Mouse (Mus musculus) Patski (cell line): Measurements from ENCODE around the gene Bmt2. TPM values are rescaled to one million over a fixed set of nuclear protein-coding genes. Genes with fewer than 3 reads are reported as not detected.

Experiments
- ATAC-seq: fragments of 100-300 bp; one replicate; pipeline ENCODE4 v1.8.0; 2021
- CTCF ChIA-PET: fragments of 350-600 bp; sonication (Branson Sonifier 250); formaldehyde crosslinking; loops from one replicate; lab custom pipeline; 2022; ENCODE audit warnings: inconsistent platforms; lab: Charles Lee
- POLR2A ChIA-PET: fragments of 350-600 bp; sonication (Branson Sonifier 250); formaldehyde crosslinking; loops from one replicate; lab custom pipeline; 2022; ENCODE audit warnings: antibody characterized with exemption, inconsistent platforms; lab: Charles Lee
- DNase-seq: peaks from one replicate; pipeline ENCODE4 v3.0.0-alpha.2; 2011; ENCODE audit warnings: low read depth, low spot score
- H3K27me3 ChIP-seq: fragments of 371-371 bp; one replicate; pipeline ENCODE4 v1.5.1; 2021
- CTCF ChIP-seq: fragments of 100-300 bp; IDR thresholded peaks from one replicate; pipeline ENCODE4 v1.5.1; 2021
- in situ Hi-C: fragments of 300-500 bp; cut with MboI; formaldehyde crosslinking; loops from 3 replicates; pipeline ENCODE4 v1.11.1; 2018; ENCODE audit warnings: low pct_unique_long_range_greater_than_20kb, mixed read lengths
- polyA plus RNA-seq: library from polyadenylated mRNA; unstranded; gene quantifications from one replicate; pipeline ENCODE4 v1.2.3, GENCODE M21; 2021

Gene Bmt2
- polyA plus RNA-seq, 1 experiment from 2014 or later = 13.7 TPM

DNA sequence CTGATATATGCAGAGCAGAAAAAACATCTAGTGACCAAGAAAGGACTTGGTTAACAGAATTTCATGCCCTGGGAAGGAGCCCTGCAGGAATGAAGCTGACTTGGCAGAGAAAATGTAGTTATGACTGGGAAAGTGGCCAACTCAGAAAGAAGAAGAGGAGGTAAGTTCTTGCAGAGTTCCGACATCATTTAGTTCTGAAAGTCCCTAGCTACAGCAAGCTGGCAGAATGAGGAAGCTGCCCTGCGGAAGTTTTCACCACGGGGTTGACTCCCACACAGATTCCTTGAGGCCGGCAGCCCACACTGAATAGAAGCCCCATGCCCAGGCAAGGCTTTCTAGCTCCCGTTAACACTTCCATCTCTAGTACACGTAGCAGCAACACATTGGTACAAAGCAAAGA is 76.2 kb downstream of the Bmt2 start:
- POLR2A ChIA-PET = no interaction called here

GRCm38 (mm10) chr6:13598239-13598923 is 79.4 kb downstream of the Bmt2 start:
- CTCF ChIA-PET = interaction anchor here (1.0 kb wide), 1 partner anchor 8 kb away, joined by 4 read pairs; no protein-coding TSS in a partner anchor
- no peaks in the 10 kb centered on the region for H3K27me3 ChIP-seq
- POLR2A ChIA-PET = no interaction called here
- in situ Hi-C loops = loop anchor here (25.0 kb wide), 1 partner anchor 614 kb away; no protein-coding TSS in a partner anchor
- TF ChIP-seq CTCF = no peak
- ATAC-seq (no peak), DNase-seq (no peak)

More for the DNA sequence above, 76.2 kb downstream of the Bmt2 start:
- no peaks in the 10 kb centered on the region for H3K27me3 ChIP-seq
- TF ChIP-seq CTCF = no peak
- peak; percentile 35 for ATAC-seq
- CTCF ChIA-PET = interaction anchor here (0.9 to 1.4 kb wide), 3 partner anchors 9 to 10 kb away, joined by 3 to 4 read pairs (median 3); no protein-coding TSS in a partner anchor
- in situ Hi-C loops = loop anchor here (10.0 to 25.0 kb wide), 2 partner anchors 273 to 539 kb away; partner anchors contain the start of genes 2610001J05Rik and Tmem106b
- DNase-seq = no peak

GRCm38 (mm10) chr6:13592729-13593345 is 84.9 kb downstream of the Bmt2 start:
- POLR2A ChIA-PET = interaction anchor here (0.5 kb wide), 1 partner anchor 1824 kb away, joined by 3 read pairs; no protein-coding TSS in a partner anchor
- ATAC-seq = no peak
- no peak for DNase-seq
- CTCF ChIA-PET = interaction anchor here (1.3 to 1.5 kb wide), 2 partner anchors 9 to 10 kb away, joined by 3 to 6 read pairs; no protein-coding TSS in a partner anchor
- in situ Hi-C loops = loop anchor here (5.0 to 25.0 kb wide), 2 partner anchors 619 to 821 kb away; no protein-coding TSS in a partner anchor
- no peaks in the 10 kb centered on the region for H3K27me3 ChIP-seq
- TF ChIP-seq CTCF = no peak

DNA sequence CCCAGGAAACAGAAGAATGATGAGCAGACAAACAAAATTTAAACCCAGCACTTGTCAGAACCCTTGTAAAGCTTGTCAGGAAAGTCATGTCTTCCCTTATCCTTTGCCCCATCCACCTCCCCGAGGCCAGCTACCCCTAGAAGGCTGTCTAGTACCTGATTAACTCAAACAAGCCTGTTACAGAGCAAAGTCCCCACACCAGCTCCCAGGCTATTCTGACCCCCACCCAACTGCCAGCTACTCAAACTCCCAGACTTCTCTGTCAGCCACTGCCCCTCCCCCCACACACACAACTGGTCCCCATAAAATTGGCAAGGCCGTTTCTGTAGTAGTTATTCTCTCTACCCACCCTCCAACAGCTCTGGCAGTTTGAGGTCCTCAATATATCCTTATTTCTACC is 91.2 kb downstream of the Bmt2 start:
- no peak for ATAC-seq
- ChIA-PET CTCF (interaction anchor here (1.6 kb wide), 1 partner anchor 11 kb away, joined by 5 read pairs; no protein-coding TSS in a partner anchor), POLR2A (no interaction called here)
- TF ChIP-seq CTCF = no peak
- H3K27me3 ChIP-seq = no peaks in the 10 kb centered on the region
- in situ Hi-C loops = loop anchor here (25.0 kb wide), 1 partner anchor 626 kb away; no protein-coding TSS in a partner anchor
- DNase-seq = no peak

DNA sequence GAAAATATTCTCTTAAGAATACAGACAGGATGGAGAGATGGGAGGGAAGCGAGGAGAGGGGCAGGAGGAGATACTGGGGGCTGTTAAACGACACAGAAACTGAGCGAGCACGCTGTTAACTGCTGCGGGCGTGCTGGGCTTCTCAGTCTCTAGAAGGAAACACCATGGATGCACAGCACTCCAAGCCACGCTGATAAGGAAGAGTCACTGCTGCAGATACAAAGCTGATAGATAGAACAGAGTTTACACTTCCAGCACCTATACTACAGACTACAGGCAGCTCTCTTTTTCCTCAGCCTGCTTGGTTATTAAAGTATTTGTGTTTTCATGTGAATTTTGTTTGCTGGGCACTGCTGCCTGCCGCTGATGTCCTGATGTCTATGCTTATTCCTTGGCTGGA is 91.6 kb downstream of the Bmt2 start:
- ChIA-PET CTCF (no interaction called here), POLR2A (no interaction called here)

DNA sequence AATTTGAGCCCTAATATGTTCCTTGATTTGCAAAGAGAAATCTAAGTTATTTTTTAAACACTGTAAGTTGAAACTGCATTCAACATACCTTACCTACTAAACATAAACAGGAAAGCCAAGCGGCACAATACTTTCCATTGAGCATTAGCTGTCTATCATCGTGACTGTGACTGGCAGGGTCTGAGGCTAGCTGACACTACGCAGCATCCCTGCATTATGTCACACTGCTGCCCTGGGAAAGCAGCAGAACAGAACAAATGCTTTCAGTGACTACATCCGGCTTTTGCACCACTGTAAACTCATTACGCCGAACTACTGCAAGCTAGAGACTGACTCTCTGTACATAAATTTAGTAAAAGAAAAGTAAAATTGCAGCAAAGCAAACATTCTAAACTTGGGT is 93.0 kb downstream of the Bmt2 start:
- TF ChIP-seq CTCF = no peak
- ATAC-seq (no peak), DNase-seq (no peak)
- ChIA-PET CTCF (no interaction called here), POLR2A (no interaction called here)
- in situ Hi-C loops = loop anchor here (25.0 kb wide), 1 partner anchor 628 kb away; no protein-coding TSS in a partner anchor
- no peaks in the 10 kb centered on the region for H3K27me3 ChIP-seq

More for the DNA sequence above, 91.6 kb downstream of the Bmt2 start:
- no peak for DNase-seq
- in situ Hi-C loops = loop anchor here (25.0 kb wide), 1 partner anchor 626 kb away; no protein-coding TSS in a partner anchor
- no peak for ATAC-seq
- H3K27me3 ChIP-seq = no peaks in the 10 kb centered on the region
- no peak for TF ChIP-seq CTCF

DNA sequence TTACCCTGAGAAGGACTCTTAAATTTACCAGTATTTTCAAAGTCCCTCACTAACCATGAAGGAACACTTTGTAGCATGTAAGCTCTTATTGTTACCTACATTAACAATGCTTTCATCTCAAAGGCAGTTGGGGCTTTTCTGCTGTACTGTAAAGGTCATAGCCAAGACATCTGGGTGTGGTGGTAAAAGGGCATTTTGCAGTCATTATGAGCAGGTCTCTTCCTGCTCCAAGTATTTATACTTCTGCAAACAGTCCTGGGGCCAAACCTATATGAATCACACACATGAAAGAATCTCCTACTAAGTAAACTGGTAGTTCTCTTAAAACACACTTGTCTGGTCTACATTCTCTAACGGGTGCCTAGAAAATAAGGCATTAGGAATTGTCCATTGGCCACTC is 95.7 kb downstream of the Bmt2 start:
- DNase-seq (no peak), ATAC-seq (no peak)
- POLR2A ChIA-PET = no interaction called here
- CTCF ChIA-PET = no interaction called here
- no peaks in the 10 kb centered on the region for H3K27me3 ChIP-seq
- TF ChIP-seq CTCF = no peak
- in situ Hi-C loops = loop anchor here (25.0 kb wide), 1 partner anchor 630 kb away; no protein-coding TSS in a partner anchor

Other genes with a start within 250 kb of the Bmt2 start
- 18.6 TPM for gene Tmem168, start 69.9 kb downstream of the Bmt2 start, polyA plus RNA-seq
- 0.10 TPM for gene Gpr85, start 162.0 kb upstream of the Bmt2 start, polyA plus RNA-seq
- 57.9 TPM for gene 2610001J05Rik, start 193.6 kb upstream of the Bmt2 start, polyA plus RNA-seq